Mouse (Mus musculus) stomach, embryonic 14.5 days (tissue): Measurements from ENCODE around the gene Rap1gds1. TPM values are rescaled to one million over a fixed set of nuclear protein-coding genes. Genes with fewer than 3 reads are reported as not detected.
A peak's percentile ranks its signal among the peaks of the same experiment; 100 is the strongest.

Experiments used
- ATAC-seq: fragments of 200-750 bp; cut with Nextera tagmentation; 2 replicates; pipeline ENCODE4 v1.8.0; 2017; ENCODE audit warnings: low read depth, moderate TSS enrichment; ENCODE audit not compliant: insufficient number of reproducible peaks, insufficient read depth, low FRiP score
- H3K27ac ChIP-seq: fragments of 300-500 bp; sonication (generic); 2 replicates; pipeline ENCODE4 v1.5.1; 2014; ENCODE audit warnings: mild to moderate bottlenecking, low read length, moderate library complexity, mixed read lengths
- H3K27me3 ChIP-seq: fragments of 300-500 bp; sonication (generic); 2 replicates; pipeline ENCODE4 v1.6.1; 2014; ENCODE audit warnings: low read length, control low read depth, mixed read lengths; ENCODE audit not compliant: control insufficient read depth, insufficient read depth
- H3K36me3 ChIP-seq: fragments of 300-500 bp; sonication (generic); 2 replicates; pipeline ENCODE4 v1.6.1; 2014; ENCODE audit warnings: mild to moderate bottlenecking, control low read depth, low read length, moderate library complexity, mixed read lengths; ENCODE audit not compliant: control insufficient read depth, insufficient read depth
- H3K4me1 ChIP-seq: fragments of 300-500 bp; sonication (generic); 2 replicates; pipeline ENCODE4 v1.6.1; 2014; ENCODE audit warnings: low read length, control low read depth, mixed read lengths; ENCODE audit not compliant: control insufficient read depth, insufficient read depth
- H3K4me2 ChIP-seq: fragments of 300-500 bp; sonication (generic); replicated peaks from 2 replicates; pipeline ENCODE4 v1.6.1; 2014; ENCODE audit warnings: low read depth, low read length, control low read depth
- H3K4me3 ChIP-seq: fragments of 300-500 bp; sonication (generic); 2 replicates; pipeline ENCODE4 v1.5.1; 2014; ENCODE audit warnings: low read depth, low read length, control low read depth
- H3K9ac ChIP-seq: fragments of 300-500 bp; sonication (generic); replicated peaks from 2 replicates; pipeline ENCODE4 v1.6.1; 2014; ENCODE audit warnings: low read depth, mild to moderate bottlenecking, control low read depth, low read length, moderate library complexity, mixed read lengths
- H3K9me3 ChIP-seq: fragments of 300-500 bp; sonication (generic); 2 replicates; pipeline ENCODE4 v1.6.1; 2016; ENCODE audit warnings: low read depth, low read length, control low read depth; ENCODE audit not compliant: control insufficient read depth
- WGBS: fragments of 180-500 bp; shearing (Covaris S2); extraction: QIAGEN DNeasy Blood & Tissue Kit; methylation state at CpG from one replicate; pipeline ENCODE4 v1.1.7; 2014; 5-methylcytosine and 5-hydroxymethylcytosine counted together
- polyA plus RNA-seq: library from polyadenylated mRNA; unstranded; fragments of >200 nt; fragmentation: Nextera tagmentation; extraction: Ambion mirVana; gene quantifications from 2 replicates; pipeline ENCODE4 v1.2.1, GENCODE M21; 2014

The Rap1gds1 gene
- polyA plus RNA-seq, 1 experiment from 2014 or later: 51.6 TPM

GRCm38 (mm10) chr3:139037030-139037429 is 38.0 kb downstream of the Rap1gds1 start:
- Histone ChIP-seq H3K27ac (no peak overlapping the region), H3K9ac (no peak overlapping the region), H3K4me3 (no peak overlapping the region), H3K4me2 (no peak overlapping the region), H3K4me1 (no peaks in the 10 kb centered on the region), H3K9me3 (no peaks in the 10 kb centered on the region), H3K36me3 (no peaks in the 10 kb centered on the region), H3K27me3 (no peaks in the 10 kb centered on the region)
- ATAC-seq: peak; percentile 56; the same call in 1 of the 2 replicates
- 77% methylated on average over 4 of the region's 4 CpGs for WGBS

GRCm38 (mm10) chr3:139033179-139033578 is 41.8 kb downstream of the Rap1gds1 start:
- Histone ChIP-seq H3K27ac (no peak overlapping the region), H3K4me1 (no peaks in the 10 kb centered on the region), H3K9ac (no peak overlapping the region), H3K9me3 (no peaks in the 10 kb centered on the region), H3K27me3 (no peaks in the 10 kb centered on the region), H3K36me3 (no peaks in the 10 kb centered on the region), H3K4me2 (no peak overlapping the region), H3K4me3 (no peak overlapping the region)
- 81% methylated on average over 6 of the region's 6 CpGs for WGBS
- no peak for ATAC-seq

- Histone ChIP-seq H3K27ac (no peak overlapping the region), H3K9ac (no peak overlapping the region), H3K4me2 (no peak overlapping the region), H3K9me3 (no peaks in the 10 kb centered on the region), H3K27me3 (no peaks in the 10 kb centered on the region), H3K4me1 (no peaks in the 10 kb centered on the region), H3K36me3 (no peaks in the 10 kb centered on the region), H3K4me3 (no peak overlapping the region)
- ATAC-seq: no peak
- 91% methylated on average over 4 of the region's 4 CpGs for WGBS
Measured at GRCm38 (mm10) chr3:139030644-139031227, 44.3 kb downstream of the Rap1gds1 start.

GRCm38 (mm10) chr3:139025077-139025476 is 49.9 kb downstream of the Rap1gds1 start:
- H3K4me3 ChIP-seq: no peak overlapping the region
- no peak for ATAC-seq
- 76% methylated on average over 5 of the region's 5 CpGs for WGBS
- no peaks in the 10 kb centered on the region for H3K9me3 ChIP-seq
- no peak overlapping the region for H3K9ac ChIP-seq
- 0 out of 2 replicates have a peak, but pooled peaks cover 3% of the 10 kb centered on the region for H3K4me1 ChIP-seq
- H3K27ac ChIP-seq: no peak overlapping the region
- H3K36me3 ChIP-seq: no peaks in the 10 kb centered on the region
- H3K27me3 ChIP-seq: no peaks in the 10 kb centered on the region
- H3K4me2 ChIP-seq: no peak overlapping the region

- H3K4me1 ChIP-seq: 0 out of 2 replicates have a peak, but pooled peaks cover 3% of the 10 kb centered on the region
- no peak for ATAC-seq
- H3K27ac ChIP-seq: no peak overlapping the region
- no peak overlapping the region for H3K4me2 ChIP-seq
- no peak overlapping the region for H3K4me3 ChIP-seq
- 74% methylated on average over 8 of the region's 8 CpGs for WGBS
- no peaks in the 10 kb centered on the region for H3K27me3 ChIP-seq
- no peaks in the 10 kb centered on the region for H3K36me3 ChIP-seq
- H3K9ac ChIP-seq: no peak overlapping the region
- H3K9me3 ChIP-seq: no peaks in the 10 kb centered on the region
Measured at GRCm38 (mm10) chr3:139023585-139023984, 51.4 kb downstream of the Rap1gds1 start.

GRCm38 (mm10) chr3:139012352-139012751 is 62.6 kb downstream of the Rap1gds1 start:
- H3K36me3 ChIP-seq: peaks cover 12% of the 10 kb centered on the region; the same call in 1 of the 2 replicates
- H3K27ac ChIP-seq: no peak overlapping the region
- H3K27me3 ChIP-seq: no peaks in the 10 kb centered on the region
- no peak overlapping the region for H3K9ac ChIP-seq
- no peaks in the 10 kb centered on the region for H3K9me3 ChIP-seq
- ATAC-seq: no peak
- WGBS: 86% methylated on average over 9 of the region's 9 CpGs
- no peaks in the 10 kb centered on the region for H3K4me1 ChIP-seq
- no peak overlapping the region for H3K4me2 ChIP-seq
- H3K4me3 ChIP-seq: no peak overlapping the region

GRCm38 (mm10) chr3:139005669-139006068 is 69.3 kb downstream of the Rap1gds1 start:
- no peak for ATAC-seq

GRCm38 (mm10) chr3:139002774-139003173 is 72.2 kb downstream of the Rap1gds1 start:
- Histone ChIP-seq H3K27me3 (no peaks in the 10 kb centered on the region), H3K27ac (no peak overlapping the region), H3K4me2 (no peak overlapping the region), H3K36me3 (no peaks in the 10 kb centered on the region), H3K9ac (no peak overlapping the region), H3K9me3 (no peaks in the 10 kb centered on the region), H3K4me1 (no peaks in the 10 kb centered on the region), H3K4me3 (no peak overlapping the region)
- no peak for ATAC-seq
- WGBS: 81% methylated on average over 6 of the region's 6 CpGs

More at GRCm38 (mm10) chr3:139005669-139006068, 69.3 kb downstream of the Rap1gds1 start:
- H3K4me2 ChIP-seq: no peak overlapping the region
- H3K36me3 ChIP-seq: no peaks in the 10 kb centered on the region
- no peaks in the 10 kb centered on the region for H3K4me1 ChIP-seq
- no peaks in the 10 kb centered on the region for H3K9me3 ChIP-seq
- no peak overlapping the region for H3K9ac ChIP-seq
- H3K27ac ChIP-seq: no peak overlapping the region
- H3K27me3 ChIP-seq: no peaks in the 10 kb centered on the region
- no peak overlapping the region for H3K4me3 ChIP-seq
